Mouse (Mus musculus) myocyte (in vitro differentiated cells): ENCODE measurements around the gene Slc15a3. TPM values are rescaled to one million over a fixed set of nuclear protein-coding genes. Genes with fewer than 3 reads are reported as not detected.

Source experiments
- H3K27me3 ChIP-seq: one replicate; pipeline ENCODE4 v1.6.1; 2011; ENCODE audit not compliant: control insufficient read depth, insufficient read depth, insufficient read length
- H3K36me3 ChIP-seq: one replicate; pipeline ENCODE4 v1.6.1; 2011; ENCODE audit not compliant: control insufficient read depth, insufficient read depth
- H3K4me2 ChIP-seq: one replicate; pipeline ENCODE4 v1.6.1; 2011; ENCODE audit warnings: low read depth, control low read depth
- H3K4me3 ChIP-seq: one replicate; pipeline ENCODE4 v1.5.1; 2011; ENCODE audit warnings: mild to moderate bottlenecking, control low read depth, moderate library complexity
- H3K79me2 ChIP-seq: one replicate; pipeline ENCODE4 v1.6.1; 2011; ENCODE audit not compliant: control insufficient read depth, insufficient read depth
- H3ac ChIP-seq: one replicate; pipeline ENCODE4 v1.6.1; 2011; ENCODE audit not compliant: control insufficient read depth, insufficient read length
- CEBPB ChIP-seq: IDR thresholded peaks from 2 replicates; pipeline ENCODE4 v1.6.1; 2011; ENCODE audit warnings: mild to moderate bottlenecking, moderate library complexity; ENCODE audit not compliant: poor library complexity, insufficient read depth, severe bottlenecking
- E2F4 ChIP-seq: IDR thresholded peaks from one replicate; pipeline ENCODE4 v1.6.1; 2011; ENCODE audit warnings: mild to moderate bottlenecking, control low read depth, moderate library complexity; ENCODE audit not compliant: insufficient read depth
- MAX ChIP-seq: IDR thresholded peaks from one replicate; pipeline ENCODE4 v1.6.1; 2011; ENCODE audit warnings: low read depth, mild to moderate bottlenecking, control low read depth
- MYOD1 ChIP-seq, 3 experiments: IDR thresholded peaks; one replicate each; pipeline ENCODE4 v1.6.1; 2011; ENCODE audit warnings: control low read depth in 2 of 3, low read depth in 2 of 3, mild to moderate bottlenecking in 2 of 3, moderate library complexity in 1 of 3; ENCODE audit not compliant: insufficient read length in 2 of 3, control insufficient read depth in 1 of 3
- MYOG ChIP-seq, 3 experiments: IDR thresholded peaks; one replicate each; pipeline ENCODE4 v1.6.1; 2011; ENCODE audit warnings: control low read depth in 2 of 3, low read depth in 2 of 3, mild to moderate bottlenecking in 2 of 3; ENCODE audit not compliant: insufficient read length in 2 of 3, control insufficient read depth in 1 of 3, insufficient read depth in 1 of 3
- POLR2A ChIP-seq: IDR thresholded peaks from one replicate; pipeline ENCODE4 v1.6.1; 2011; ENCODE audit warnings: low read depth, mild to moderate bottlenecking, control low read depth, moderate library complexity; ENCODE audit not compliant: insufficient read length
- POLR2AphosphoS2 ChIP-seq: IDR thresholded peaks from one replicate; pipeline ENCODE4 v1.6.1; 2011; ENCODE audit warnings: low read depth, control low read depth; ENCODE audit not compliant: insufficient read length
- REST ChIP-seq: IDR thresholded peaks from one replicate; pipeline ENCODE4 v1.6.1; 2011; ENCODE audit warnings: mild to moderate bottlenecking, control low read depth, moderate library complexity; ENCODE audit not compliant: insufficient read depth, insufficient read length
- SRF ChIP-seq: IDR thresholded peaks from one replicate; pipeline ENCODE4 v1.6.1; 2011; ENCODE audit warnings: low read depth; ENCODE audit not compliant: control insufficient read depth, insufficient read length
- TCF12 ChIP-seq: IDR thresholded peaks from one replicate; pipeline ENCODE4 v1.6.1; 2011; ENCODE audit warnings: mild to moderate bottlenecking, control low read depth; ENCODE audit not compliant: poor library complexity, insufficient read depth, severe bottlenecking
- TCF3 ChIP-seq: IDR thresholded peaks from one replicate; pipeline ENCODE4 v1.6.1; 2011; ENCODE audit warnings: low read depth, control low read depth; ENCODE audit not compliant: insufficient read length
- USF1 ChIP-seq: IDR thresholded peaks from one replicate; pipeline ENCODE4 v1.6.1; 2011; ENCODE audit warnings: low read depth, mild to moderate bottlenecking, control low read depth, moderate library complexity
- polyA plus RNA-seq: library from polyadenylated mRNA; unstranded; fragments of >200 nt; fragmentation: generic; extraction: Trizol; gene quantifications from one replicate; pipeline ENCODE4 v1.2.1, GENCODE M21; 2012; ENCODE audit warnings: missing spikeins

The Slc15a3 gene
- polyA plus RNA-seq, 1 experiment: 0.02 TPM

DNA sequence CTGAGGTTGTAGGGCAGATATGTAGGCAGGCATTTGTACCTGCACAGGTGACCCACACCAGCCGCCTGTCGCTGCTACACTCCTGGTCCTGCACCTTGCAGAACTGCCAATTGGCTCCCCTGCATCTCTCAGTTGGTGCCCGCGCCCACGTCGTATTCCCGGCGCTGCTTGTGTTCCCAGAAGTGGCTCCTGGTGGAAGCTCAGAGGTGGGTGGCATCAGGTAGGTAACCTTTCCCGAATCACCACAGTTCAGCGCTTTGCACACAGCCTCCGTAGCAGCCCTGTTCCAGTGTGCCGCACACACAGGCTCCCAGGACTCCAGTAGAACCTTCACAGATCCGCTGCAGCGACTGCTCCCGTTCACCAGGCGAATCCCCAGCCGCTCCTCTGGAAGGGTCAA, 40.4 kb upstream of the Slc15a3 start:
- Histone ChIP-seq H3K4me2 (no peak overlapping the region), H3K36me3 (no peaks in the 10 kb centered on the region), H3K4me3 (no peak overlapping the region), H3K27me3 (no peaks in the 10 kb centered on the region), H3K79me2 (no peaks in the 10 kb centered on the region), H3ac (no peak overlapping the region)
- TF ChIP-seq SRF (no peak), MYOD1 (IDR thresholded peaks at IDR 0.05; ENCODE audit: control insufficient read depth in 1 of 3, insufficient read length in 2 of 3, low read depth in 2 of 3) (no peak), TCF3 (no peak), CEBPB (no peak), REST (no peak), MYOG (IDR thresholded peaks at IDR 0.05; ENCODE audit: control insufficient read depth in 1 of 3, insufficient read depth in 1 of 3, insufficient read length in 2 of 3, low read depth in 2 of 3) (no peak), USF1 (no peak), E2F4 (no peak), POLR2A (no peak), TCF12 (no peak), MAX (no peak), POLR2AphosphoS2 (no peak)

- Histone ChIP-seq H3ac (no peak overlapping the region), H3K36me3 (no peaks in the 10 kb centered on the region), H3K4me2 (no peak overlapping the region), H3K79me2 (no peaks in the 10 kb centered on the region), H3K27me3 (no peaks in the 10 kb centered on the region), H3K4me3 (no peak overlapping the region)
- no peak for TF ChIP-seq REST
- no peak for TF ChIP-seq POLR2AphosphoS2
- no peak for TF ChIP-seq TCF3
- no peak for TF ChIP-seq MAX
- TF ChIP-seq TCF12: no peak
- no peak for TF ChIP-seq MYOG (IDR thresholded peaks at IDR 0.05; ENCODE audit: control insufficient read depth in 1 of 3, insufficient read depth in 1 of 3, insufficient read length in 2 of 3, low read depth in 2 of 3)
- no peak for TF ChIP-seq CEBPB
- TF ChIP-seq MYOD1 (IDR thresholded peaks at IDR 0.05; ENCODE audit: control insufficient read depth in 1 of 3, insufficient read length in 2 of 3, low read depth in 2 of 3): no peak
- no peak for TF ChIP-seq SRF
- TF ChIP-seq POLR2A: no peak
- TF ChIP-seq E2F4: no peak
- TF ChIP-seq USF1: no peak
Observed at GRCm38 (mm10) chr19:10801070-10801469, 38.5 kb upstream of the Slc15a3 start.

- no peaks in the 10 kb centered on the region for H3K27me3 ChIP-seq
Observed at GRCm38 (mm10) chr19:10801906-10802305, 37.6 kb upstream of the Slc15a3 start.

DNA sequence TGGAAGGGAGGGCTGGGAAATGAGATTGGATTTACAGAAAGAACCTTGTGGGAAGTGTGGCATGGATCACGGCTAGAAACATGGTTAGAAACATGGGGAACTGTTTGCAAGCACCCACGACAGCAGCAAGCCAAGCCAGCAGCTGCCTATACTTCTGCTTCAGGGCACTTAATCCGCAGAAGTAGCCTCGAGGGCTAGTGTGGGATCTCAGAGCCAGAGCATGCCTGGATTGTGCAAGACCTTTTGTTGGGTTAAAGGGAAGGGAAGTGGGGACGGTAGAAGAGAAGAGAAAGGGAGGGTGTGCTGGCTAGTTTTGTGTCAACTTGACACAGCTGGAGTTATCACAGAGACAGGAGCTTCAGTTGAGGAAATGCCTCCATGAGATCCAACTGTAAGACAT, 35.8 kb upstream of the Slc15a3 start:
- Histone ChIP-seq H3K4me3 (no peak overlapping the region), H3K79me2 (no peaks in the 10 kb centered on the region), H3K4me2 (no peak overlapping the region), H3ac (no peak overlapping the region), H3K36me3 (no peaks in the 10 kb centered on the region), H3K27me3 (no peaks in the 10 kb centered on the region)
- TF ChIP-seq USF1 (no peak), MYOD1 (IDR thresholded peaks at IDR 0.05; ENCODE audit: control insufficient read depth in 1 of 3, insufficient read length in 2 of 3, low read depth in 2 of 3) (no peak)

More at GRCm38 (mm10) chr19:10801906-10802305, 37.6 kb upstream of the Slc15a3 start:
- TF ChIP-seq SRF (no peak), TCF3 (no peak), POLR2A (no peak), MYOD1 (IDR thresholded peaks at IDR 0.05; ENCODE audit: control insufficient read depth in 1 of 3, insufficient read length in 2 of 3, low read depth in 2 of 3) (no peak), MAX (no peak), REST (no peak)
- Histone ChIP-seq H3K36me3 (no peaks in the 10 kb centered on the region), H3K4me2 (no peak overlapping the region), H3K79me2 (no peaks in the 10 kb centered on the region), H3ac (no peak overlapping the region), H3K4me3 (no peak overlapping the region)

DNA sequence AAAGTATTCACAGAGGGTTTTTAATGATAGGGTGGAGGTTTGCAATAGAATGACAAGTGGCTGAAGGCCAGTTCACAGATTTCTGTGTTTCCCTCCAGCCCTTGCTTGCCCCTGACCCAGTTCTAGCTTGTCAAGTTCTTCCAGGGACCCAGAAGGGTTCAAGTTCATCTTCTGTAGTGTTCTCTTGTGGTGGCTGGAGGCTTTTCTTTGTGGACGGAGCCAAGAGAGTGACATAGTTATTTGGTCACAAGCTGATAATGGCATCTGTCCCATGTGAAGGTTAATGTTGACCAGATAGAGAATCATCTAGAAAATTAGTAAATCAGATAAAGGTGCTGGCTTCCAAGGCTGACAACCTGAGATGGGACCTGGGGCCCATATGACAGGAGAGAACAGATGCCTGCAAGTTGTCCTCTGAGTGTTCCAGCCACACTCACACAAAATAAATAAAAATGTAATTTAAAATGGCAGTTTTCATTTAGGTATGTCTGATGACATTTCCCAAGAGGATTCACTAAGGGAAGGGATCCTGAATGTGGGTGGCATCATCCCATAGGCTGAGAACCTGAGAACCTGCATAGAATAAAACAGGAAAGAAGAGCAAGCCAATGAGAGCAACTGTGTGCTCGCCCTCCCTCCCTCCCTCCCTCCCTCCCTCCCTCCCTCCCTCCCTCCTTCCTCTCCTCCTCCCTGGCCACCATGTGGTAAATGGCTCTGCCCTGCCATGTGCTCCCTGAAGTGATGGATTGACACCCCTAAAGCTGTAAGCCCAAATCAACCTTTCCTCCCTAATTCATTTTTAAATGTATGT, 34.5 kb upstream of the Slc15a3 start:
- H3ac ChIP-seq: no peak overlapping the region
- no peaks in the 10 kb centered on the region for H3K79me2 ChIP-seq
- H3K4me2 ChIP-seq: no peak overlapping the region
- no peaks in the 10 kb centered on the region for H3K27me3 ChIP-seq
- H3K4me3 ChIP-seq: no peak overlapping the region
- no peaks in the 10 kb centered on the region for H3K36me3 ChIP-seq
- TF ChIP-seq POLR2AphosphoS2 (no peak), TCF3 (no peak), E2F4 (no peak), POLR2A (no peak), REST (no peak), SRF (no peak), MAX (no peak), CEBPB (no peak), MYOG (IDR thresholded peaks at IDR 0.05; ENCODE audit: control insufficient read depth in 1 of 3, insufficient read depth in 1 of 3, insufficient read length in 2 of 3, low read depth in 2 of 3) (no peak), USF1 (no peak), TCF12 (no peak)
